Mouse (Mus musculus): ENCODE measurements at regions not wholly inside any gene's neighbourhood (a gene's known extent, or its start where the extent isn't known, plus 50 kb on each side); places are given as distances from the start of the nearest gene placed in this dataset.

DNA sequence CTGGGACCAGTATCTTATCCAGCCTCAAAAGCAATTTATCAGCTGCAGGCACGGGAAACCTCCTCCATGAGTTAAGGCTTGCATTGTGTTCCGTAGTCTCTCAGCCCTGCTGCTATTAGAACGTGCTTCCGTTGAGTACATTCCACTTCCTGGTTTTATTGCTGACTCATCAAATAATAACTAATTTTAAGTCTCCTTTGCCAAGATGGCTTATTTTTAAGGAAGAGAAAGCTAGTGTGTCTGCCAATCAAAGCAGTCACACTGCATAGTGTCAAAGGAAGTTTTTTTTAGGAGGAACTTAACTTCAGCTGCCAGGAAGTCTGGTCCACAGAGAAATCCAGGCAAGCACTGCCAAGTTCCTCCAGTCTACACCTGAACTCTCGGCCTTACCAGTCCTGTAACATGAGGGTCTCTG, 269.2 kb upstream of the Clec14a start:
- TF ChIP-seq EP300 (IDR thresholded peaks at IDR 0.05) (no peak), CTCF (IDR thresholded peaks at IDR 0.05) (no peak)
